Mouse (Mus musculus): Measurements from ENCODE around the gene Atr. TPM values are rescaled to one million over a fixed set of nuclear protein-coding genes. Genes with fewer than 3 reads are reported as not detected.

Atr gene
- polyA plus RNA-seq (2015; fragmentation: Nextera tagmentation; extraction: Ambion mirVana): 8.6 and 11.6 TPM in 2 replicates

DNA sequence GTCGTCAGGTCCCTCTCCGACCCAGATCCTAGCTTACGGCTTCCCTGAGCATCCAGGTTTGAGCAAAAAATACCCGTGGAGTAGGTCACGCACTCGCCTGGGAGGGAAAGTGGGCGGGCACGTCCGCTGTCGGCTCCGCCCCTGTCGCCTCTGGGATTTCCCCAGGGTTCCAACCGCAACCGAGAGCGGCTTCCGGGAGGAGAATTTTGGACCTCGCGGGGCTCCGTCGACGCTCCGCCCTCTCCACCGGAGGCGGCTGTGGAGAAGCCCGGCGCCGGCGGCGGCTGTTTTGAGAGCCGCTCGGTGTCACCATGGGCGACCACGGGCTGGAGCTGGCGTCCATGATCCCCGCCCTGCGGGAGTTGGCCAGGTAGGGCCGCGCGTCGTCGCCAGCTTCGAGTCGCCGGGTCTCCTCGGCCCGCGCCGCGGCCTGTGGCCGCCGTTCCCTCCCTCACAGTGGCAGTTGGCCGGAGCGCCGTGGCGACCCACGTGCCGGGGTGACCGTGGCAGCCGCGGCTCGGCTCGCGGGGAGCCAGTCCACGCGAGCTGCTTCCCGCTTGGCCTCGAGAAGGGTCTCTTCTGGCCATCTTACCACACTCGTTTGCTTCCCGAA, at the start of gene Atr:
TSS of gene Atr (plus strand) at position 184 of the 613 bp plus-strand sequence.
- peak; percentile 96 for DNase-seq (ENCODE audit: low spot score)

DNA sequence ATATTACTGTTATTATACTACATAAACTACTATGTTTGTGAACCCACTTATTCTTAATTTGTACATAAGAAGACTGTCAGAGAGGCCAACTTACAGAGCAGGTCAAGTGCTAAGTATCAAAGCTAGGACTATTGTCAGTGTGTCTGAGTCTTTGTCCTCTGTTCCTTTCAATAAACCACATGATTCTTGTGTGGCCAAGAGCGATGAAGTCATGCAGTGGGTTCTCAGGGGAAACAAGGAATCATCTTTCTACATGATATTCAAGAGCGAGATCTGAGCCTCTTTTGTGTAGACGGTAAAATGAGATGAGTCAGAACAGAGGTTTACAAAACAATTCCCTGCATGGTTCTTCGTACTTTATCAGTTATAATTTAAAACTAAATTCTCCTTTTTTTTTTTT, 47.8 kb upstream of the Atr start:
- DNase-seq (ENCODE audit: low spot score): no peak

DNA sequence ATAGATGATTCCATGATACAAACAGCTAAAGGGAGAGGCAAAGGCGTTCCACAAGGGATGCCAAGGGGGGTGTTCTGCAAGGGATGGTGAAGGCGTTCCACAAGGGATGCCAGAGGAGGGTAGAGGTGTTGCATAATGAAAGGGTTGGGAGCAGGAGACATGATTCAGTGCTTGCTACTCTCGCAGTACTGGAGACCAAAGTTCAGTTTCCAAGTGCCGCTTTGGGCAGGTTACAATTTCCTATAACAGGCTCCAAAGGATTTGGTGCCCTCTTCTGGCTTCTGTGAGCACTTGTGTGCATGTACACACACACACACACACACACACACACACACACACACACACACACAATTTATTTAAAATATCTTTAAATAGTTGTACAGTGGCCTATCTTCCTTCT, 45.6 kb upstream of the Atr start:
- no peak for DNase-seq (ENCODE audit: low spot score)

DNA sequence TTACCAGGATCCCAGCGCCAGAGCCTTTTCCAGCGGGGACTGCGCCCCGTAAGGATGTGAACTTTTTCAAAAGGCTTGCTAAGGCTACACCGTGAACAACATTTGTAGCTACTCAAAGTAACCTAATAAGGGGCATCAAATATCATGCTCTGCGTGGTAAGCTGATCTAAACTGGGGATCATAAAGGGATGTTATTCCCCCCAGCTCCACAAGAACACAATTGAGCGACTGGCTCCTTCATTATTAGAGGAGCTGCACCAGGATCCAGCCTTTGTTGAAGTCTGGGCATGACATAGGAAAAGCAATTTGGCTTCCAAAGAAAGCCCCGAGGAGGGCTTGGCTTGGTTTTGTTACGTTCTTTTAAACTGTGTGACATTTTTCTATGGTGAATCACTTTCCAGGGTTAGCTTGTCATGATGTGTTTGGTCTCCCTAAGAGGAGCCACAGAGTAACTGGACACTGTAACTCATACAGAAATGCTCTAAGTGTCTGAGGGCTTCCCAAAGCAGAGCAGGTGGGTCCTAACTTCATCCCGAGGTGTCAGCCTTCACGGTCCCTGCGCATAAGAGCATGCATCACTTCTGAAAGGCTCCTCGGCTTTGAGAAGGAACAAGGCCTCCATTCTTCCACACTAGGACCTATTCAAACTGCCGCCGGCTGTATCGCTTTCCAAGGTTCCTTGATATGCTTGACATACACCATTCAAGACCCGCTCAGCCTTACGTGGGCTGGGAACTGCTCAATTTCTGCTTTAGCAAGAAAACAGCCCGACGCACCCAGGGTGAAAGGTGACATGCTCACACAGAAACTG, 43.5 kb upstream of the Atr start:
- DNase-seq (ENCODE audit: low spot score): no peak

DNA sequence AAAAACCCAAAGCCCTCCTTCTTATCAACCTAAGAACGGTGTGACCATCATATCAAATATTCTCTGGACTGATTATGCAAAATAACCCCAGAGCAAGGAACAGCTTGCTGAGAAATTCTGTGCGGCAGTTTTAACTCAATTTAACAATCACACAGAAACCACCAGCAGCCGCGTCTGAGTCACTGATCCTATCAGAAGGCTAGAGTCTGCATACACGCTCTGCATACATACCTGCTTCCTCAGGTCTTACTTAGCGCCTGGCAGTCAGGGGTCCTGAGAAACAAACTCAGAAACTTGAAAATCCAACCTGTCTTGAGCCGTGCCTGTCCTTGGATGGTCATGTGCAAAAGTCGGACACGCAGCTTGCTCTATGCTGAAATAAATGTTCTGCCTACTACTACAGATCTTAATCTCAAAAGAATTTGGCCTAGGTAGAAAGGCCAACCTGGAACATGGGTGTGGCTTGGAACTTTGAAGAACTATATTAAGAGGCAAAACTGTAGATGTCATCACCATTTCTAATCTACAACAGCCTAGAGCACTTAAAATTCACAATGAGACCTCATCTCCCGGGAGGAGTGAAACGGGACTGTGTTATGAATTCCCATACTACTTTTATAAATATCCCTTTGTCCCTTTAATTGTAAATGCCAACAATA, 42.3 kb upstream of the Atr start:
- DNase-seq (ENCODE audit: low spot score): no peak

DNA sequence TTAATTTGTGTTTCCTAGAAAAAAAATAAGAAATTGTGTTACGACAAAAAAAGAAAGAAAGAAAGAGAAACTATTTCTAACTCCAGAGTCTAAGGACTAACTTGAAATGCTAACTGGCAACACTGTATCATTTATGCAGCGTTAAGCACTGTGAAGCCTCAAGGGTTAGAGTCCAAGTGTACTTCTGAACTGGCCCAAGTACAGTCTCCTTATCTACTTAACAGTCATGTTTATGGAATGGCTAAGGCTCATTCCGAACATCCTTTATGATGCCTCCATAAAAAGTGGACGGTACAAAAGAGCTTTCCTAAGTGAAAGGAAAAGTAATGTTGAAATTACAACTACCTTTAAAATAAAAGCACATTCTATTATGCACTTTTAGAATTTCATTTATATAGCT, 41.7 kb upstream of the Atr start:
- no peak for DNase-seq (ENCODE audit: low spot score)

DNA sequence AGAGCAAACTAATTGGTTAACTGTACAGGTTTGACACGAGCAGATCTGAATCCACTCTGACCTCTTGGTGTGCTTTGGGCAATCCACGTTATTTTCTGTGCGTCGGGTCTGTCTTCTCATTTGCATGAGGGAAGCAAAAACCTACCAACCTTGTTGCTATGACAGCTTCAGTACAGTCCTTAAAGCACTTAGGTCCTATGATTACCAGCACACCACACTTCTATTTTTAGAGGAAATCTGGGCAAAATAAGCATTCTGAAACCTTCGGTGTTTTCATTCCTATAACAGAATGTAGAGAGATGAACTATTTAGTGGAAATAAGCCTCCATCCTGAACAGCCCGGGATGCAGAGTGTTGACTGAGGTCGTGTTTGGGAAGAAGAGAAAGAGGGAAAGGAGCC, 34.9 kb upstream of the Atr start:
- DNase-seq (ENCODE audit: low spot score): no peak

DNA sequence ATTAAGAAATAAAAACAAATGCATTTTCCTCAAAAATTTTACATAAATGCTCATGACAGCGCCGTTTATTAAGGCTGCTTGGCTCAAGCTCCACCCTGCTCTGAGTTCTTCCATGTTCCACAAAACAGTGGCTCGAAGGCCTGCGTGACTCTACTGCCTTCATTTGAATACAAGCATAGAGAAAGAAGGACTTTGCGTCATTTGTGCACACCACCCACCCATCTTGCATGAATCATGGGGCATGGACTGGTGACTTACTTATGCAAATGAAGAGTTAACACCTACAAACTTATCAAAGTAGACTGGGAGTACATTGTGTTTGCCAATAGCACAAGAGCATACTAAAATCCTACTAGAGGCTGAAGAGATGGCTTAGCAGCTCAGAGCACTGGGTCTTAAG, 29.8 kb upstream of the Atr start:
- DNase-seq (ENCODE audit: low spot score): no peak

DNA sequence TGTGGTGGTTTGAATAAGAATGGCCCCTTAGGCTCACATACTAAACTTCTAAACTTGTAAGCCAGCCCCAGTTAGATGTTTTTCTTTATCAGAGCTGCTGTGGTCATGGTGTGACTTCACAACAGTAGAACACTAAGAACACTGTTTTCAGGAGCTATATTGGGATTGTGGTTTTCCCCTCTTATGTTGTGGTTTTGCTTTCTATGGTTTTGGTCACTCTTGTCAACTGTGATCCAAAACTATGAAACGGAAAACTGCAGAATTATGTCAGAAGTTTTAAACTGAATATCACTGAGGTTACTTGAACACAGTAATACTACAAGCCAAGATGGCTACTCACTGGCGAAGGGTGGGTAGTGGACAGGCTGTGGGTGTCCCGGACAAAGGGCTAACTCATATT, 24.6 kb upstream of the Atr start:
- DNase-seq (ENCODE audit: low spot score): no peak

DNA sequence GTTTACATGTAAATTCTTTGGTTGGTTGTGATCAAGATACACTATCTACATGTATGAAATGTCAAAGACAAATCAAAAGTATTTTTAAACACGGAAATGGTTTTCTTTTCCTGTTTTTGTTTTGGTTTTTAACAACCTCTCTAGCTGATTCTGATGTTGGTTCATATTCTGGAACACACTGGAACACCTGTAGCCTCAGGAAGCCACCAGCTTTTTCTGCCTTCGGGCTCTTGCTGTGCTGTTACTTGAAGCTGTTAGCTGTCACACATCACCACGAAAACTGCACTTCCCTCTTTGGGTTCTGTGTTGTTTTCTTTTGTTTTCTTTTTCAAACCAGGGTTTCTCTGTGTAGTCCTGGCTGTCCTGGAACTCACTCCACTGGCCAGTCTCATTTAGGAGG, 22.6 kb upstream of the Atr start:
- peak; percentile 44 for DNase-seq (ENCODE audit: low spot score)

DNA sequence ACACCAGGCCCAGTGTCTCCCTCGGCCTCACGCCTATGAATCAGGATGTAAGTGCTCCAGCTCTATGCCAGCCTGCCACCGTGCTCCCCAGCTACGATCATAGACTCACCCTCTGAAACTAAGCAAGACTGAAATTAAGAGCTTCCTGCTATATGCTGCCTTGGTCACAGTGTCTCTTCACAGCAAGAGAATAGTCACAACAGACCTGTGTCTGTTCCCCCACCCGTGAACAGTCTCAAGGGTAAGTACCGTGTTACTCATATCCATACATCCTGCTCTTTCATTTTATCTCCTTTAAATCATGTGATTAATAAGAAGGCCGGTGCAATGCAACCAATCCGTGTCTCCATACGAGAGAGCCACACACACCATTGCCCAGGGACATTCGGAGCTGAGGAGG, 21.7 kb upstream of the Atr start:
- DNase-seq (ENCODE audit: low spot score): no peak

DNA sequence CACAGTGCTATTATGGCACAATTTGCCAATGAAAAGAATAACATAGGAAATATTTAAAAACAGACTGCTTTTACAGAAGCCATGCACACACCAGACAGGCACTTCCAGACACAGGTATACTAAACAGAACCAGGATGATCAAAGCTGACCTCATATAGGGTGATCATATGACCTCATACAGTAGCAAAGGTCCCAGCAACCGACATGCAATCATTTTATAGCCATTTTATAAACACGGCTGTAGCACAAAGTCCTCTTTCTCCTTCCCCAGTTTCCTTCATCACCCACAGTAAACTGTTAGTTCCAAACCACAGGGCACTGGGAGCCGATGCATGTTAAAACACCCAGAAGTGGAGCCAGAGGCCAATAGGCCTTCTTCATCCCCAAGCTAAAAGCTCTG, 18.0 kb upstream of the Atr start:
- no peak for DNase-seq (ENCODE audit: low spot score)

DNA sequence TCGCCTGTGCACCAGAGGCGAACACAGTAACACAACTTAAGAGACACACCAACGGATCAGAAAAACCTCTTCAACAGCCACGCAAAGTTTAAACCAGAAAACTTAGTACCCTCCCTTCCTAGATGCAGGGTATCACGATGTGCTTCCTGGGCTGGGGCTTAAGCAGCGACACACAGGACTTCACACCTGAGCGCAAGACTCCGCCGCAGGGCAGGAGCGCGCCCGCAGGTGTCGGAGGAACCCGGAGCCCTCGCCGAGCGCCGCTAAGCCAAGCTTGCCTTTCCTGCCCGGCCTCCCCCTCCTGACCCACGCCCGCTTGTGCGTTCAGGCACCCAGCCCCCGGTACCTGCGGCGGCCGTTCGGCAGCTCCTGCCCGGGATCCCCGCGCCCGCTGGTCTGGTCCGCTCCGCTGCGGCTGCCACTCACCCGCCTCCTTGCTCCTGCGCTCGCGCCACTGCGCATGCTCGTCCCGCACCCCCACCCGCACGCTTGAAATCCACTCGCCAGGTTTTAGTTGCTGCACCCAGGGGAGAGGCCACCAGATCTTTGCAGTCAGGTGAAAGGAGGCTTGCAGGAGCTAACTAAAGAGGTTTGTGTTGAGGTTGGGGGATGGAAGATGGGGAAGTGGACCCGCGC, 12.5 kb upstream of the Atr start, which contains the start of gene Pls1:
TSS of gene Pls1 (minus strand) at position 487 of the 636 bp plus-strand sequence.
- DNase-seq (ENCODE audit: low spot score): peak; percentile 85

DNA sequence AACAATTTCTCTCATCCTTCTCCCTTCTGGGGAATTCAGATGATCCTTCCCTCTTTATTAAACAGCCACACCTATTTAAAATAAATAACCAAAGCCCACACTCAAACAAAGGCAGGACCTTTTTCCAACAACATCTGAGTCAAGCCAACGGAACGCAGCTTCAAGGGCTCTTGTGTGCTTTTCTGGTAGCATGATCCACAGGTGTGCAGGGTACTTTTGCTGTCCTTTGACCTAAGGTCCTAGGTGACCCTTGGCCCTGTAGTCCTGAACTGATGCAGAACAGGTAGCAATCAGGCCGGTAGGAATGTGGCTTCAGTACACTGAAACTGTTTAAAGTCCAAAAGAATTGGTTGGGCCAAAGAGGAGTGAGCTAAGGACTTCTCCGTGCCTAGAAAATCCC, 11.7 kb upstream of the Atr start:
- no peak for DNase-seq (ENCODE audit: low spot score)

DNA sequence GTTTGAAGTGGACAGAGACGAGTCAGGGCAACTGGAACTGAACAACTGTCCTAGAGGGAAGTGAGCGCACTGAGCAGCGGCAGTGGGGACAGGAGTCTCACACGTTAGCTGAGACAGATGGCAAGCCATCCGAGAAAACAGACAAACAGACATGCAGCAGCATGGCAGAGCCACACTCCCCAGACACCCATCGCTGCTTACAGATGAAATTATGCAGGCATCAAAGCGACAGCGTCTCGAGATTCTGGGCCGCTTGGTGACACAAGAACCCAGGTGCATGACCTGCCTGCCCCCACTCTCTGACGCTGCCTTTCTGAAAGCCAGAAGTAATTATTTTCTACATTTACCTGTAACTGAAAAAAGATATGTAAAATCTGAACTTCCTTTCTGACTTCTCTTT, 5.7 kb upstream of the Atr start:
- DNase-seq (ENCODE audit: low spot score): no peak

DNA sequence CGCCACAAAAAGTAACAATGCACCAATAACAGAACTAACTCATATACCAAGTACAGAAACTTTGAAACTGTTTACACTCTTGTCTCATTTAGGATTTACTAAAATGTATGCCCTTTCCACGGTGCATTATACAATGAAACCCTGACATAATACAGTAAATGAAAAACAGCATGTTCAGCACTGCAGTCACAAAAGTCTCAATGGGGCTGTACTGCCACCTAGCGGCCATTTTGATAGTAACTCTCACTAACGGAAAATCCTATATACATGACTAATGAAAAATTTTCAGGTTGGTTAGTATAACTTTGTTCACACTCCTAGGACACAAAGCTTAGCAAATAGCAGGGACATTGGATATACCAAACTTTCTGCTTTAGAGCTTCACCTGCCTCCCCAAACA, 4.5 kb upstream of the Atr start:
- DNase-seq (ENCODE audit: low spot score): peak; percentile 84

DNA sequence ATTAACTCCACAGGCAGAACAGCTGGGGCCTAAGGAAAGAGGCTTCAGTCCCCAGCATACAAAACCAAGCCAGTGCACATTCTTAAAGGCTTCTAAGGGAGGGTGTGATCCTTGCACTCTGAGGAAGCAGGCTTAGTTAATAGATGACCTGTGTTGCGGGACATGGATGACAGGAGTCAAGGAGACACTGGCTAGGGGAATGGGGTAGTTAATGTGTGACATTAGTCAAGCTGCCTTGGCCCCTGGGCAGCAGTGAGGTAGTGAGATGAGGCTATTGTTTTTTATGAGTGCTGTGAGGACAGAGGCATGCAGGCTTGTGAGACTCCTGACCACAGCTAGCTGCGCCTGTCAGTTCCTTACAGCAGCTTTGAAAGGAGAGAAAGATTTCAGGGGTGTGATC, 2.5 kb upstream of the Atr start:
- DNase-seq (ENCODE audit: low spot score): no peak

DNA sequence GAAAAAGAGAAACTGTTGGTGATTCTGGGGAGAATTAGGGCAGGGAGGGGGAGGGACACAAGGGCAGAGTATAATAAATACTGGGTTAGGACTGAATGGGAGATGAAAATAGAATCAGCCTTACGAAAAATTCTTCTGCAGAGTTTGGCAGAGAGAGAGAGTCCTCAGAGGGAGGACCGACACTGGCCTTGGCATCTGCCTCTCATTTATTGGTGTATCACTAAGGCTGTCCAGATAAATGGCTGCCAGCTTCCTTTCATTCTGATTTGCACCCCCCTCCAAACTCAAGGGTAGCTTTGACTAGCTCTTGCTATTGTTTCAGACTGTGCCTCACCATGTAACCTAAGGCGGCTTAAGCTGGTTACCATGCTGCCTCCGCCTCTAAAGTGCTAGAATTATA, 1.4 kb upstream of the Atr start:
- no peak for DNase-seq (ENCODE audit: low spot score)

DNA sequence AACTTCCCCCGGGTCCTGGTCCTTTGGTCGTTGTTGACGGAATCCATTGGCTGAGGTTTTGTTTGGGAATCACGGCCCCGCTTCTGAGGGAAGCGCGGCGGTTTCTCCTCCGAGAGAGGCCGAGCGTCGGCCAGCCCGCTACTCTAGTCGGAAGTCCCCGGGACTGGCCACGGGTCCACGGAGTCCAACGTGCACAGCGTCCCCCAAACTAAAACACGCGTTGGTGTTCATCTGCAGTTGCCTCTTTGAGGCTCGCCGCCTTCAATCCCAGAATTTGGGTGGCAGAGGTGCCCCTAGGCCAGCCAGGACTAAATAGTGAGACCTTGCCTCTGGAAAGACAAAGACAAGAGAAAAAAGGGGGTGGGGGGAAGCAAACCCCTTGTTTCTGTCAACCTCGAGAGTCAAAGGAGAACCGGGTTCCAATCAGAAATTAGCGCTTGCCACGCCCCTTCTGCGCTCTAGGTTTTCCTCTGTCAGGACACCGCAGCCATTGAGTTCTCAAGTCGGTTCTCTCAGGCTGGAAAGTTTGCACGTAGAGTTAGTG, 702 bp downstream of the Atr start:
- DNase-seq (ENCODE audit: low spot score): peak; percentile 64

DNA sequence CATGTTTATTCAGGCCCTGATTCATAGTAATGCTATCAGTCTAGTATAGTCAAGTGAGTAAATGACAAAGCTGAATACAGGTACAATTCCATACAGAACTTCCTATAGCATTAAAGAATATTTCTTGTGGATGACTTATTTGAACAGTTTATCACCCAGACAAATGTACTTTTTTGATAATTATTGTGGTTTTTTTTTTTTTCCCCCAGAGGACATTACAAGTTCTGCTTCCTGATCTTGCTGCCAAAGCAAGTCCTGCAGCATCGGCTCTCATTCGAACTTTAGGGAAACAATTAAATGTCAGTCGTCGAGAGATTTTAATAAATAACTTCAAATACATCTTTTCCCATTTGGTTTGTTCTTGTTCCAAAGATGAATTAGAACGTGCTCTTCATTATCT, 20.8 kb downstream of the Atr start:
- DNase-seq (ENCODE audit: low spot score): no peak

DNA sequence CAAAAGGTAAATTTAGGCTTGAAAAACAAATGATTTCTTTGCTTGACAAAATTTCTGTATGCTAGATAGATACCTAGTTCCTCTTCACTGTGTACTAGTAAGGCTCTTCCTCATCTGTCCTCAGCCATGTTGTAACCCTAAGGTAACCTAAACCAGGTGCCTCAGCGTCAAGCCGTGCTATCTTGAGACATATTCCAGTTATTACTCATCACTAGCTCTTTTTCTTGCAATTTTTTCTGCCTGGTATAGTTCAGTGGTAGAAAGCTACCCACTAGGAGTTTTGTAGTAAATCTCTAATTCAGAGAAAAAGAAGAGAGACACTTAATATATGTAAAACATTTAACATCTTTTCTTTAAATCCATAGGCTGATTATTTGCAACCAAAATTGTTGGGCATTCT, 25.4 kb downstream of the Atr start:
- DNase-seq (ENCODE audit: low spot score): no peak

DNA sequence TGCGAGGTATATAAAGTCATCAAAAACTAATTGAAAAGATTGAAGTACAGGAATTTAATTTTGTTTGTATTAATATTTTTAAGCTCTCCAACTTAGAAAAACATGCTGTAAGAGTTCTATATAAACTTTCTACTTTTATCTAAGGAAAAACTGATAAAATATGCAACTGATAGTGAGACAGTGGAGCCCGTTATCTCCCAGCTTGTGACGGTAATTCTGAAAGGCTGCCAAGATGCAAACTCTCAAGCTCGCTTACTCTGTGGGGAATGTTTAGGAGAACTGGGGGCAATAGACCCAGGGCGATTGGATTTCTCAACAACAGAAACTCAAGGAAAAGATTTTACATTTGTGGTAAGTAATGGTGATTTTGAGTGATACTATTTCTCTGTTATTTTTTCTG, 40.0 kb downstream of the Atr start:
- no peak for DNase-seq (ENCODE audit: low spot score)

Data from thymus, postnatal 0 days (tissue).